Mouse (Mus musculus) myocyte (in vitro differentiated cells): ENCODE data around the gene 4931417E11Rik.

Experiments
- CEBPB ChIP-seq: IDR thresholded peaks from 2 replicates; pipeline ENCODE4 v1.6.1; 2011; ENCODE audit warnings: mild to moderate bottlenecking, moderate library complexity; ENCODE audit not compliant: poor library complexity, insufficient read depth, severe bottlenecking
- E2F4 ChIP-seq: IDR thresholded peaks from one replicate; pipeline ENCODE4 v1.6.1; 2011; ENCODE audit warnings: mild to moderate bottlenecking, control low read depth, moderate library complexity; ENCODE audit not compliant: insufficient read depth
- MAX ChIP-seq: IDR thresholded peaks from one replicate; pipeline ENCODE4 v1.6.1; 2011; ENCODE audit warnings: low read depth, mild to moderate bottlenecking, control low read depth
- MYOD1 ChIP-seq, 3 experiments: IDR thresholded peaks; one replicate each; pipeline ENCODE4 v1.6.1; 2011; ENCODE audit warnings: control low read depth in 2 of 3, low read depth in 2 of 3, mild to moderate bottlenecking in 2 of 3, moderate library complexity in 1 of 3; ENCODE audit not compliant: insufficient read length in 2 of 3, control insufficient read depth in 1 of 3
- POLR2A ChIP-seq: IDR thresholded peaks from one replicate; pipeline ENCODE4 v1.6.1; 2011; ENCODE audit warnings: low read depth, mild to moderate bottlenecking, control low read depth, moderate library complexity; ENCODE audit not compliant: insufficient read length
- POLR2AphosphoS2 ChIP-seq: IDR thresholded peaks from one replicate; pipeline ENCODE4 v1.6.1; 2011; ENCODE audit warnings: low read depth, control low read depth; ENCODE audit not compliant: insufficient read length
- TCF12 ChIP-seq: IDR thresholded peaks from one replicate; pipeline ENCODE4 v1.6.1; 2011; ENCODE audit warnings: mild to moderate bottlenecking, control low read depth; ENCODE audit not compliant: poor library complexity, insufficient read depth, severe bottlenecking
- TCF3 ChIP-seq: IDR thresholded peaks from one replicate; pipeline ENCODE4 v1.6.1; 2011; ENCODE audit warnings: low read depth, control low read depth; ENCODE audit not compliant: insufficient read length
- USF1 ChIP-seq: IDR thresholded peaks from one replicate; pipeline ENCODE4 v1.6.1; 2011; ENCODE audit warnings: low read depth, mild to moderate bottlenecking, control low read depth, moderate library complexity

DNA sequence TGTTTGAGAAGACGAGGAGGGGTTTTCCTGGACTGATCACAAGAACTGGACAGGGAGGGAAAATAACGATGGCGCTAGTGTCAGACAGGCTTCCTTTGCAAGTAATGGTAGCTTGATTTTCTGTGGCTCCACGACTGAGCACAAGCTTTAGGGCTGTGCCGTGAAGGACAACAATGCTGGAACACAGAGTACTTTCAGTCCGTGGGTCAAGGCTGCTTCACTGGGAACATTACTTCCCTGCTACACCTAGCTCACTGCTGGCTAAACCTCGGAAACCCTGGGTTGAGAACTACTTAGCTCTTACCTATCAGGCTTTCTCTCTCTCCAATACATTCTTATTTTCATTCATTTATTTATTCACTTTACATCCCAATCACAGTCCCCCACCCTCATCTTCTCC, 30.2 kb upstream of the 4931417E11Rik start:
- TF ChIP-seq POLR2AphosphoS2 (no peak), POLR2A (no peak), TCF3 (no peak), MAX (no peak), USF1 (no peak), MYOD1 (IDR thresholded peaks at IDR 0.05; ENCODE audit: control insufficient read depth in 1 of 3, insufficient read length in 2 of 3, low read depth in 2 of 3) (no peak), CEBPB (no peak), TCF12 (no peak), E2F4 (no peak)
